Mouse (Mus musculus) brain, embryonic 14.5 days (tissue): ENCODE measurements around the gene Kmt2e.

ENCODE experiments used
- CTCF ChIP-seq: fragments of 200-500 bp; IDR thresholded peaks from 2 replicates; pipeline ENCODE4 v1.5.1; 2012; ENCODE audit warnings: inconsistent platforms, mild to moderate bottlenecking, moderate library complexity, borderline replicate concordance; ENCODE audit not compliant: insufficient read depth, insufficient read length; ENCODE audit errors: extremely low read depth
- POLR2A ChIP-seq: fragments of 200-500 bp; IDR thresholded peaks from 2 replicates; pipeline ENCODE4 v1.6.1; 2012; ENCODE audit warnings: mild to moderate bottlenecking, inconsistent platforms, borderline replicate concordance; ENCODE audit not compliant: poor library complexity, insufficient read depth, insufficient read length, severe bottlenecking; ENCODE audit errors: extremely low read depth

DNA sequence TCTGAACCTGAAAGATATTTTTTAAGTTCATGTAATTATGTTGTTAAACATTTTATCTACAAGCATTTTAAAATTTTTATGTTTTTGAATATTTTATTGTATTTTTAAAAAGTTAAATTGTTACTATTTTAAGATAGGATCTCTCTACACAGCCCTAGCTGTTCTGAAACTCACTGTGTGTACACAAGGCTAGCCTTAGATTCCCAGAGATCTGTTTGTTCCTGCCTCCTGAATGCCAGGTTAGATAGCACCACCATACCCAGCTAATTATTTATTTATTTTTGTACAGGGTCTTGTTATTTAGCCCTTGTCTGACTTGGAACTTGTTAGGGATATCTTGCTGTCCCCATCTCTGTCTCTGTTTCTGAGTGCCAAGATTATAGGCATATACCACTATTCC lies 6.3 kb downstream of the Kmt2e start:
- TF ChIP-seq CTCF = no peak
- TF ChIP-seq POLR2A = no peak
